Mouse (Mus musculus) intestine, embryonic 15.5 days (tissue): Measurements from ENCODE around the gene Olfr67. TPM values are rescaled to one million over a fixed set of nuclear protein-coding genes. Genes with fewer than 3 reads are reported as not detected.

Experiments used
- ATAC-seq: fragments of 200-750 bp; cut with Nextera tagmentation; 2 replicates; pipeline ENCODE4 v1.8.0; 2017; ENCODE audit warnings: moderate TSS enrichment, moderate library complexity
- H3K27ac ChIP-seq: fragments of 300-500 bp; sonication (generic); 2 replicates; pipeline ENCODE4 v1.5.1; 2015; ENCODE audit warnings: mild to moderate bottlenecking, inconsistent platforms
- H3K27me3 ChIP-seq: fragments of 300-500 bp; sonication (generic); replicated peaks from 2 replicates; pipeline ENCODE4 v1.6.1; 2015; ENCODE audit warnings: inconsistent platforms
- H3K36me3 ChIP-seq: fragments of 300-500 bp; sonication (generic); 2 replicates; pipeline ENCODE4 v1.6.1; 2015; ENCODE audit warnings: inconsistent platforms
- H3K4me1 ChIP-seq: fragments of 300-500 bp; sonication (generic); replicated peaks from 2 replicates; pipeline ENCODE4 v1.6.1; 2015; ENCODE audit warnings: inconsistent platforms
- H3K4me2 ChIP-seq: fragments of 300-500 bp; sonication (generic); replicated peaks from 2 replicates; pipeline ENCODE4 v1.6.1; 2015; ENCODE audit warnings: mild to moderate bottlenecking, inconsistent platforms
- H3K4me3 ChIP-seq: fragments of 300-500 bp; sonication (generic); replicated peaks from 2 replicates; pipeline ENCODE4 v1.5.1; 2015; ENCODE audit warnings: inconsistent platforms
- H3K9ac ChIP-seq: fragments of 300-500 bp; sonication (generic); 2 replicates; pipeline ENCODE4 v1.6.1; 2015; ENCODE audit warnings: inconsistent platforms
- H3K9me3 ChIP-seq: fragments of 300-500 bp; sonication (generic); 2 replicates; pipeline ENCODE4 v1.6.1; 2016; ENCODE audit warnings: inconsistent platforms
- WGBS: fragments of 180-500 bp; shearing (Covaris S2); methylation state at CpG from one replicate; pipeline ENCODE4 v1.1.7; 2015; 5-methylcytosine and 5-hydroxymethylcytosine counted together
- polyA plus RNA-seq: library from polyadenylated mRNA; unstranded; fragments of >200 nt; fragmentation: Nextera tagmentation; extraction: Ambion mirVana; gene quantifications from 2 replicates; pipeline ENCODE4 v1.2.1, GENCODE M21; 2015

Gene Olfr67
- polyA plus RNA-seq, 1 experiment from 2014 or later, result not detected

- no peak within 1 kb of the TSS for H3K27ac ChIP-seq
- no peaks in the 10 kb centered on the region for H3K9me3 ChIP-seq
- no peak for ATAC-seq
- no peaks in the 10 kb centered on the region for H3K27me3 ChIP-seq
- no peak within 1 kb of the TSS for H3K9ac ChIP-seq
- H3K4me2 ChIP-seq, result no peak within 1 kb of the TSS
- H3K36me3 ChIP-seq, result no peaks in the 10 kb centered on the region
- no peak within 1 kb of the TSS for H3K4me3 ChIP-seq
- H3K4me1 ChIP-seq, result no peaks in the 10 kb centered on the region
- 47% methylated on average over 2 of the region's 2 CpGs for WGBS
Measured at GRCm38 (mm10) chr7:103757233-103757632, 34.4 kb downstream of the Olfr67 start, which contains the start of gene Olfr630. TSS of gene Olfr630 (minus strand) at chr7:103757333.

- 88% methylated on average over 2 of the region's 2 CpGs for WGBS
- no peak for ATAC-seq
- no peaks in the 10 kb centered on the region for H3K4me1 ChIP-seq
Measured at GRCm38 (mm10) chr7:103744843-103745242, 46.8 kb downstream of the Olfr67 start, which contains the start of gene Olfr629. TSS of gene Olfr629 (minus strand) at chr7:103744943.

More at GRCm38 (mm10) chr7:103744843-103745242, 46.8 kb downstream of the Olfr67 start, which contains the start of gene Olfr629:
- Histone ChIP-seq H3K4me3 (no peak within 1 kb of the TSS), H3K9me3 (no peaks in the 10 kb centered on the region; the same call in 1 of the 2 replicates), H3K36me3 (no peaks in the 10 kb centered on the region), H3K27me3 (no peaks in the 10 kb centered on the region), H3K27ac (no peak within 1 kb of the TSS), H3K4me2 (no peak within 1 kb of the TSS), H3K9ac (no peak within 1 kb of the TSS)

Other genes with a start within 250 kb of the Olfr67 start
- not detected in 2 replicates for gene Olfr612, start 249.1 kb downstream of the Olfr67 start, polyA plus RNA-seq
- not detected in 2 replicates for gene Olfr613, start 243.7 kb downstream of the Olfr67 start, polyA plus RNA-seq
- not detected in 2 replicates for gene Olfr615, start 235.7 kb downstream of the Olfr67 start, polyA plus RNA-seq
- not detected in 2 replicates for gene Olfr616, start 222.7 kb downstream of the Olfr67 start, polyA plus RNA-seq
- not detected in 2 replicates for gene Olfr617, start 218.8 kb downstream of the Olfr67 start, polyA plus RNA-seq
- not detected in 2 replicates for gene Olfr618, start 201.7 kb downstream of the Olfr67 start, polyA plus RNA-seq
- gene Olfr619, start 191.2 kb downstream of the Olfr67 start, polyA plus RNA-seq, result not detected in 2 replicates
- not detected in 2 replicates for gene Olfr620, start 179.3 kb downstream of the Olfr67 start, polyA plus RNA-seq
- not detected in 2 replicates for gene Olfr622, start 149.1 kb downstream of the Olfr67 start, polyA plus RNA-seq
- not detected in 2 replicates for gene Olfr623, start 128.1 kb downstream of the Olfr67 start, polyA plus RNA-seq
- 0.03 TPM in 1 of 2 replicates, not detected in the other for gene Olfr624, start 120.6 kb downstream of the Olfr67 start, polyA plus RNA-seq
- not detected in 2 replicates for gene Olfr625-ps1, start 109.1 kb downstream of the Olfr67 start, polyA plus RNA-seq
- gene Olfr243, start 77.2 kb downstream of the Olfr67 start, polyA plus RNA-seq, result not detected in 2 replicates
- not detected in 2 replicates for gene Olfr628, start 61.4 kb downstream of the Olfr67 start, polyA plus RNA-seq
- gene Olfr629, start 46.9 kb downstream of the Olfr67 start, polyA plus RNA-seq, result not detected in 2 replicates
- not detected in 2 replicates for gene Olfr630, start 34.5 kb downstream of the Olfr67 start, polyA plus RNA-seq
- not detected in 2 replicates for gene Olfr69, start 20.2 kb downstream of the Olfr67 start, polyA plus RNA-seq
- not detected in 2 replicates for gene Olfr68, start 12.1 kb downstream of the Olfr67 start, polyA plus RNA-seq
- 2,721 and 2,775 TPM in 2 replicates for gene Hbb-bt, start 22.2 kb upstream of the Olfr67 start, polyA plus RNA-seq
- gene Hbb-bs, start 36.3 kb upstream of the Olfr67 start, polyA plus RNA-seq, result 7,434 and 7,479 TPM in 2 replicates
- gene Hbb-bh2, start 48.7 kb upstream of the Olfr67 start, polyA plus RNA-seq, result not detected in 2 replicates
- 2.0 and 2.2 TPM in 2 replicates for gene Hbb-bh1, start 51.3 kb upstream of the Olfr67 start, polyA plus RNA-seq
- 165 and 266 TPM in 2 replicates for gene Hbb-y, start 61.4 kb upstream of the Olfr67 start, polyA plus RNA-seq
- not detected in 2 replicates for gene Olfr66, start 94.4 kb upstream of the Olfr67 start, polyA plus RNA-seq
- not detected in 2 replicates for gene Olfr64, start 102.7 kb upstream of the Olfr67 start, polyA plus RNA-seq
- not detected in 2 replicates for gene Olfr65, start 111.7 kb upstream of the Olfr67 start, polyA plus RNA-seq
- gene Olfr631, start 137.0 kb upstream of the Olfr67 start, polyA plus RNA-seq, result not detected in 2 replicates
- gene Olfr632, start 142.5 kb upstream of the Olfr67 start, polyA plus RNA-seq, result not detected in 2 replicates
- gene Olfr633, start 152.6 kb upstream of the Olfr67 start, polyA plus RNA-seq, result not detected in 2 replicates
- 0.01 TPM in 1 of 2 replicates, not detected in the other for gene Olfr635, start 179.3 kb upstream of the Olfr67 start, polyA plus RNA-seq
- gene Olfr638, start 206.9 kb upstream of the Olfr67 start, polyA plus RNA-seq, result not detected in 2 replicates
- gene Olfr639, start 225.5 kb upstream of the Olfr67 start, polyA plus RNA-seq, result not detected in 2 replicates
- gene Olfr640, start 233.8 kb upstream of the Olfr67 start, polyA plus RNA-seq, result not detected in 2 replicates
- not detected in 2 replicates for gene Olfr641, start 243.6 kb upstream of the Olfr67 start, polyA plus RNA-seq